Mouse (Mus musculus) gastrocnemius, postnatal 36 days (tissue): ENCODE measurements at regions not wholly inside any gene's neighbourhood (a gene's known extent, or its start where the extent isn't known, plus 50 kb on each side); places are given as distances from the start of the nearest gene placed in this dataset.
"Not testable (repeated sequence)": the region's sequence is repeated elsewhere in the genome, so short reads cannot be mapped to it uniquely, and the experiment has no call there.

Experiments used
- DNase-seq, 2 experiments: peaks; one replicate each; pipeline ENCODE4 v3.0.0; 2022
- intact Hi-C: fragments of 180-260 bp; cut with DNase I; formaldehyde crosslinking; loops from one replicate; pipeline ENCODE4 v1.15.1; 2025
- microRNA-seq, 2 experiments: library from miRNA; unstranded; fragments of <30 nt; microRNA quantifications; one replicate each; pipeline ENCODE4 v1.2.0; 2021

DNA sequence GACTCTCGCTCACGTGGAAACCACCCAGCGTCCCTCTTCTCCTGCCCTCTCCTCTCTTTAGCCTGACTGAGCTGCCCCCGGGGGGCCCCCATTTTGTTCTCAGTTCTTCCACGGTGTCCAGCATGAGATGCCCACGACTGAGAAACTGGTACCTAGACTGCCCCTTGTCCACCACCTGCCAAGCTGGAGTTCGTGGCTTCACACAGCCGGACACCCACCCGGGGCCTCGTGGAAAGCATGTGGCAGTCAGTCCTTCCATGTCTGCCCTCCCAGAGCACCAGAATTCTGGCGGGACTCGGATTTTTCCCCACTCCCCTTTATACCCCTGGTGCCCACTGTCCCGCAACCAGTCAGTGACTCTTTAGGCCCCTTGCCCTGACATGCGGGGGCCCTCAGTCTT, 86.9 kb upstream of the Lemd2 start:
- intact Hi-C loops = loop anchor here (5.0 kb wide), 1 partner anchor 49 kb away; no protein-coding TSS in a partner anchor
- peak in 1 of 2 experiments; percentile 15 for DNase-seq

DNA sequence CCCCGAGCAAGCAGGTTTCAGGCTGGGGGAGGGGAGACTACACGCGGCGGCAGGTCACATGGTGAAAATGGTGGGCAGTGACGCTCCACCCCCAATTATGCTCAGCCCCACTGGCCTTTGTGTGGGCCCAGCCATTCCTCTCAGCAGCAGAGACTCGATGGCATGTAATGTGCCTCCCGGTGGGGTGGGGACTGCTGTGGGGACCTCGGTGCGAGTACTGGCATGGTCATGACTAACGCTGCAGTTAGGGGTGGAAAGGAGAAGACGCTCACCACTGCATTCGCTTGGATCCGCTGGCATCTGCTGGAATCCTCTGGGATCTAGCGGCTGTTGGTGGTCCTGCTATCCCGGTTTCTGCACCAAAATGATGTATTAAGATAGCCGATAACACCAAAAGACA, 86.0 kb upstream of the Lemd2 start:
- DNase-seq = peak in 1 of 2 experiments; percentile 16

DNA sequence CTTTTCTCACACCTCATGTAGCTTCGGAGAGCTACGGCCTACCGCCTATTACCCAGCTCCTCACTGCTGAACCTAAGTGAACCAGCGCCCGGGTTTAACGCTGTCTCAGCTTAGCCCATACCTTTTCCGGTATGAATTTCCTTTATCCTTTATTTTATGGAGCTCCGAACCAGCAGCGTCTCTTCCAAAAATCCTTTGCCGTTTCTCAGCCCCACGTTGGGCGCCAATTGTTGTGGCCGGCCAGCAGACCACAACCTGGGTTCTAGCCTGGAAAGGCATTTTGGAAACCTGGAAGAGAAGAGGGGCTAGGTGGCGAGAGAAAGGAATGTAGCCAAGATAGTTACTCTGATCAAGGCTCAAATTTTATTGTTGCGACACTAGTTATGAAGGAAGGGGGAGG, 85.5 kb upstream of the Lemd2 start:
- peak in 1 of 2 experiments; percentile 5 for DNase-seq
- intact Hi-C loops = loop anchor here (5.0 kb wide), 1 partner anchor 48 kb away; no protein-coding TSS in a partner anchor

More for the DNA sequence above, 86.0 kb upstream of the Lemd2 start:
- intact Hi-C loops = loop anchor here (5.0 kb wide), 1 partner anchor 48 kb away; no protein-coding TSS in a partner anchor

DNA sequence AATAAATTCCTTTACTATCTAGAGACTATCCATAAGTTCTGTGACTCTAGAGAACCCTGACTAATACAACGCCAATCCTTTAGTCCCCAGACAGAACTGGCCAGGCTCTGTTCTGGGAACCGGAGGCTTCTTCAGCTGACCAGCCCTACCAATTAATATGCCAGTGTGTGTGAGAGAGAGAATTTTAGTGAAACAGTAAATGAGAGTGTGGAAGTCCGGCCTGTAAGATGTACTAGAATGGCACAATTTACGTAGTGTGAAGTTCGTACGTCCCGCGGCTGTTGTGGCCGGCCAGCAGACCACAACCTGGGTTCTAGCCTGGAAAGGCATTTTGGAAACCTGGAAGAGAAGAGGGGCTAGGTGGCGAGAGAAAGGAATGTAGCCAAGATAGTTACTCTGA, 83.7 kb upstream of the Lemd2 start:
- intact Hi-C loops = not testable (repeated sequence)
- peak in 1 of 2 experiments; percentile 9 for DNase-seq

DNA sequence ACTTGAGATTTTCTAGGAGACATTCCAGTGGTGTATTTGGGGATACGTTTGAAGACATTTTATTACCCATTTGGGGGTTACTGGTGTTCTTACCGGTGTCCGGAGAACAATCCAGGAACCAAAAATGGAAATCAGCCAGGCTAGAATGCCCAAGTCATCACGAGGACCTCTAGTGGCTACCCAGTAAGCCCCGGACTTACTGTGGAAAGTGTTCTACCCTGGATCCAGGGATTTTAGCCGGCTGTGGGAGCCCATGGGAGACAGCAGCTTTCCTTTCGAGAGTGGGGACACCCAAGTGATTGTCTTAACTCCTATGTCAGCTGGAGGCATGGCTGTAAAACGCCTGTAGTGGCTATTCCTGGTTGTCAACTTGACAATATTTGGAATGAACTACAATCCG, 77.0 kb upstream of the Lemd2 start:
- intact Hi-C loops = no loop called here
- peak in 1 of 2 experiments; percentile 5 for DNase-seq

DNA sequence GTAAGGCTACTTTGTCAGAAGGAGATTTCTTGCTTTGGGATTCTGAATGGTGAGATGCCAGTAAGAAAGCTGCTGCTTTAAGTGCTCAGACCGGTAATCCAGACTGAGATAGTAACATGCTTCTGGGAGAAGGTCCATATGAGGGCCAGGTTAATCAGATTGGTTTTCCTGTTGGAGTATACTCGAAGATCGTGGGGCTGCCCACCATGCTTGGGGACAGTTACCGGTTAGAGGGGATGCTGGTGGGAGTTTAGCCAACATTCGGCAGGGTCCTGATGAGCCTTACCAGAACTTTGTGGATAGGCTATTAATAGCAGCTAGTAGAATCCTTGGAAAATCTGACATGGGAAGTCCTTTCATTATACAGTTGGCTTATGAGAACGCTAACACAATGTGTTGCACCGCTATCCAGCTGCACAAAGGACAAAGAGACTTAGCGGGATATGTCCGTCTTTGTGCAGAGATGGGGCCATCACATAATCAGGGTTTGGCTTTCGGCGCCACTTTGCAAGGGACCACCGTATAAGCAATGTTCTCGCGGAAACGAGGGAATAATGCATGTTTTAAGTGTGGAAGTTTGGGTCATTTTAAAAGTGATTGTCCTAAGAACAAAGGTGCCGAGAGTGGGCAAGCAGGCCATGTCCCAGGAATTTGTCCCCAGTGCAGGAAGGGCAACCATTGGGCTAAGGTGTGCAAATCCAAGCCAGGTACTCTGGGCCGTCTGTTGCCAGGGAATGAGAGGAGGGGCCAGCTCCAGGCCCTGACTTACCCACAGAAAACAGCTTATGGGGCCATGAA, 75.4 kb upstream of the Lemd2 start:
- intact Hi-C loops = not testable (repeated sequence)
- DNase-seq = peak in 1 of 2 experiments; percentile 12

DNA sequence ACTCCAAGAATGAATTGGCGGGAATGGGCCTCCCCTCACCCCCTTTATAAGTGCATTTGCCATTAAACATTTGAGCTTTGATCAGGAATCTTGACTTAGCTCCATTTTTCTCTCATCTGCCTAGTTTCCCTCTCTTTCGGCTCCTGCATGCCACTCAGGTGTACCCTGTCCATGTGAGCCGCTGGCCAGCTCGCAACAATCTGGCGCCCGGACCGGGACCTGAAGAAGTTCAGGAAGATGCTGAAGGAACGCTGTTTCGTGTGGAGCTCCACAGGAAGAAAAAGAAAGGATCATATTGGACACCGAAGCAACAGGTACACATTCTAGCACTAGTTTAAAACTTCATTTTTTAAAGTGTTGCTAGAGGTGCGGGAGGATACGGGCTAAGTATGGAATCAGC, 73.5 kb upstream of the Lemd2 start:
- peak in 1 of 2 experiments; percentile 11 for DNase-seq
- intact Hi-C loops = not testable (repeated sequence)

DNA sequence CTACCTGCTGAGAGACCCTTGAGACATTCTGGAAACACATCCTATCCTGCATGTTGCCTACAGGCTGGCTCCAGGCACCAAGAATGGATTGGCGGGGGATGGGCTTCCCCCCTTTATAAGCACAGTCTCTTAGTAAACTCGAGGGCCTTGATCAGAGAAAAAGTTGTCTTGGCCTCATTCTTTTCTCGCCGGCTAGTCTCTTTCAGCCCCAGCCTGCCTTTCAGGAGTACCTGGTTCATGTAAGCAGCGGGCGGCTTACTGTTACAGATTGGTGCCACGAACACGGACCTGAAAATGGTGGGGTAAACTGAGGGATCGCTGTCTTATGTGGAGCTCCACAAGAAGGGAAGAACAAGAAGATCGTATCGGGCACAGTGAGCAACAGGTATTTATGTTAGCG, 67.5 kb upstream of the Lemd2 start:
- DNase-seq = peak in 1 of 2 experiments; percentile 11
- intact Hi-C loops = not testable (repeated sequence)

DNA sequence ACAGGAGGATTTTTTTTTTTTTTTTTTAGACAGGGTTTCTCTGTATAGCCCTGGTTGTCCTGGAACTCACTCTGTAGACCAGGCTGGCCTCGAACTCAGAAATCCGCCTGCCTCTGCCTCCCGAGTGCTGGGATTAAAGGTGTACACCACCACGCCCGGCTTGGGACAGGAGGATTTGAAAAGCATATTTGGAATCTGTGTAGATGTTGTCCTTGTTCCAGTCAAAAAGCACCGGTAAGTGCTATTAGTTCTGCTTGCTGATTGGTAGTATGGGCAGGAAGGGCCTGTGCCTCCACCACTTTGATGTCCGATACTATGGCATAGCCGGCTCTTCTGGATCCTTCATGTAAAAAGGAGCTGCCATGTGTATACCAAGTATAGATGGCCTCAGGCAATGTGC, 66.5 kb upstream of the Lemd2 start:
- intact Hi-C loops = not testable (repeated sequence)

DNA sequence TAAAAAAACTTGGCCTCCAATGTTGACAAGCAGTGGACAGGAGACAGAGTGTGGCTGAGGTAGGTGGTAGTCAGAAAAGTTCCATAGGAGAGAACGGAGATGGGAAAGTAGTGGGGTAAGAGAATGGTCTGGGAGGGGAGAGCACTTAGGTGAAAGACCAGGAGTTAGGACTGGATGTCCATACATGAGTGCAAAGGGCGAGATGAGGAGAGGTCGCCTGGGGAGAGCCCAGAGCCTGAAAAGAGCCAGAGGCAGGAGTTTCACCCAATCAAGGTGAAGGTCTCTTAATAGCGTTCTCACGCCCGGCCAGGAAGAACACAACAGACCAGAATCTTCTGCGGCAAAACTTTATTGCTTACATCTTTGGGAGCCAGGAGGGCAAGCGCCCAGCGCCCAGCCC, 60.3 kb upstream of the Lemd2 start:
- peak in 1 of 2 experiments; percentile 6 for DNase-seq
- intact Hi-C loops = not testable (repeated sequence)

More for the DNA sequence above, 66.5 kb upstream of the Lemd2 start:
- DNase-seq = peak in 1 of 2 experiments; percentile 9

DNA sequence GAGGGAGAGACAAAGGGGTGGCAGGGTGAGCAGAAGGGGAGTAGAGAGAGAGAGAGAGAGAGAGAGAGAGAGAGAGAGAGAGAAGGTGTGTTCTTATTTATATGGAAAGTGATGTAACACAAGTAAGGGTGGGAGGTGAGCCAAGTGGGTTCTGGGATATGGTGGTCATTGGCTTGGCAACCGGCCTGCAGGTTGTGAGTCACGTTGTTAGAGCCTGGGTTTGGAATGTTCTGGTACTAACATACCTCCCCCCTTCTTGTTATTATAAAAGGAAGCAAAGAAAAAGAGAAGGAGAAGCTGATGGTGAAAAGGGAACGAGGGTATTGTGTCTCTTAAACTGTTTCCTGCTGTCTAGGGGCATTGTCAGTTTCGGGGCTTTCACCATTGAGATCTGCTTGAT, 58.3 kb upstream of the Lemd2 start:
- intact Hi-C loops = no loop called here
- peak in 1 of 2 experiments; percentile 6 for DNase-seq

DNA sequence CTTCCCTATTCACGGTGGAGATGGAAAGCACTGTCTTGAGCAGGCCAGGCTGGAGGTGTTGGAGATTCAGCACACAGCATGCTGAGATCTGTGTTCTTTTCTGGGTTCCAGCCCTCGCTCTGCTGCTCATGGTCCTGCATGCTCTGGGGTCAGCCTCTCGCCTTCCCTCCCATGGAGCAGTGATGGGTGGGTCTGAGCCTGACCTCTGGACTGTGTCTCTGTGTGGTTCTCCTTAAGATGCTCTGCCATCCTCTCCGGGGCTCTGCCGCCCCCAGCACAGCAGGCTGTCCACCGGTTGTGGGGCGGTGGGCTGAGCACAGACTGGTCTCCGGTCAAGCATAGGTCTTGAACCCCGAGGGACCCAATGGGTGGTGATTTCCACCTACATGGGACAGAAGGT, 57.7 kb upstream of the Lemd2 start:
- intact Hi-C loops = no loop called here
- DNase-seq = no peak

DNA sequence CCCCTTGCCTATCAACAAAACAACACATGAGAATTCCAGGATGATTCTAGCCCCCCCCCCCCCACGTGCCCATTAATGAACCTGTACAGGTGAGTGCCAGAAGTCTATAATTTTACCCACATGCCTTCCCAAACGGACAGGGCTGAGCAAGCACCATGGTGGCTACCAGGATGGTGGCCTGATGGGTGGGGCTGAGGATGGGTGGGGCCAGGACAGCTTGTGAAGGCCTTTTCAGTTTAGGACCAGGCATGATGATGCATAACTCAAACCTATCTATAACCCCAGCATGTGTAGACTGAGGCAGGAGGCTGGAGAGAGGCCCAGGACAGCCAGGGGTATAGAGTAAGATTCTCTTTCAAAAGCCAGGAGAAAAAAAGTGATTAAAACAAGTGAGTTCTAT, 57.0 kb upstream of the Lemd2 start:
- peak in 1 of 2 experiments; percentile 10 for DNase-seq
- intact Hi-C loops = no loop called here

DNA sequence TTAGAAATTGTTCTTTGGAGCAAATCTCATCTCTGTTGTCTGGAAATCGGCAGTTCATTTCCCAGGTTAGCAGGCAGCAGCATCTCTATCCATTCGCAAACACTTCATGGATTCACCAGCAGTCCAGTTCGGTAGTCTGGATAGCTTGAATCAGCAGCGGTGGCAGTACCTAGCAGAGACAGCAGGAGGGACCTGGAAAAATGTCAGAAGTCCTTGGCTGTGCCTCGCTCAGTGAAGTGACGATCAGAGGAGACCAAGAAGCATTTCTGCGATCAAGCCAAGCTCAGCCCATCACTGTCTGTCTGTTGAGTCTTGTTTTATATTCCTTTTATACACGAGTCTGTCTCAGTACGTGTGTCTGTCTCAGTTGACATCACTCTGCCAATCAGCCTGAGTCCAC, 55.8 kb upstream of the Lemd2 start:
- intact Hi-C loops = no loop called here
- peak in 1 of 2 experiments; percentile 1 for DNase-seq

DNA sequence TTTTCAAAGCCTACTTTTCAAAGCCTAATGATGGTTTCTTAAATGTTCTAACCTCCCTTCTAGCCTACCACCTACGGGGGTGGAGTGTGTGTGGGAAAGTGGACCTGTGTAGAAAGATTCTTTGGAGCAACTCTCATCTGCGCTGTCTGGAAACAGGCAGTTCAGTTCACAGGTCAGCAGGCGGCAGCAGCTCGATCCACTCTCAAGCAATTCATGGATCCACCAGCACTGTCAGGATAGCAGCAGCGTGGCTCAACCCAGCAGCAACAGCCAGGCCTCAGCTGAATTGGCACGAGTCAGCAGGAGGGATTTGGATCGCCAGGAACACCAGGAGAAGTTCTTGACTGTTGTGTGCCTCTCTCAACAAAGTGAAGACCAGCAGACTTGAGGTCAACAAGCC, 53.1 kb upstream of the Lemd2 start:
- DNase-seq = no peak
- intact Hi-C loops = no loop called here

DNA sequence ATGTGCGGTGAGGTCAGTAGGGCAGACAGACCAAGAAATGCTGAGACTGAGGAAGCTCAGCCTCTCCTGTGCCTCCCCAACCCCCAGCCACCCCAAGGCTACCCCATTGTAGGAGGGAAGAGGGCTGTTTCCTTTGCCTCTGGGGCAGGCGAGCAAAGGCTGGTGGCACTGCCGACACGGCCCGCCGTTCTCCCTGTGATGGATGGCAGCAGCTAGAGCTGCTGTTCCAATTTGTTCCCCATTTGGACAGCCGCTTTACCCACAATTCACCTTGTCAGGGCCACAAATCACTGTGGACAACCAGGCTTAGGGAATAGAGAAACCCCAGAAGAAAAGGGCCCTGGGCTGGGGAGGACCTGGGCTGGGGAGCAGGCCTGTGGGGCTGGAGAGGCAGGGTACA, 51.5 kb upstream of the Lemd2 start:
- intact Hi-C loops = no loop called here
- DNase-seq = no peak

Small RNA genes lying in the stretch of these regions (microRNA-seq; reads per million reads assigned to microRNA genes)
- 0 to 0.36 reads per million in 2 experiments for gene Mir7214
- gene Mir7216 = 0 reads per million in 2 experiments
- gene Mir7217 = 0 reads per million in 2 experiments
- gene Mir7218 = 0 reads per million in 2 experiments
